Mouse (Mus musculus): ENCODE results near the gene Gigyf2. TPM values are rescaled to one million over a fixed set of nuclear protein-coding genes. Genes with fewer than 3 reads are reported as not detected.

Gene Gigyf2
- total and polyA plus RNA-seq, 3 experiments: 27.1 to 70.6 TPM; not detected in 1

GRCm38 (mm10) chr1:87301971-87302370 lies 24.8 kb upstream of the Gigyf2 start:
- Histone ChIP-seq H3K9ac (ENCODE audit: control insufficient read depth, low read depth, low read length, poor library complexity, severe bottlenecking) (no peak overlapping the region), H3K27me3 (ENCODE audit: control insufficient read depth in 1 of 2, insufficient read depth in 2 of 2, low read length in 2 of 2) (peaks cover 0 to 2% of the 10 kb centered on the region in 2 experiments; a peak in 1 of 4 replicates), H3K4me1 (ENCODE audit: control insufficient read depth in 1 of 2, insufficient read depth in 2 of 2, low read length in 2 of 2) (no peaks in the 10 kb centered on the region)

GRCm38 (mm10) chr1:87308952-87309351 lies 17.8 kb upstream of the Gigyf2 start:
- H3K27me3 ChIP-seq (ENCODE audit: control insufficient read depth in 1 of 2, insufficient read depth in 2 of 2, low read length in 2 of 2): peaks cover 2 to 5% of the 10 kb centered on the region in 2 experiments; a peak in 2 of 4 replicates

More at GRCm38 (mm10) chr1:87301971-87302370, 24.8 kb upstream of the Gigyf2 start:
- no peak overlapping the region for H3K27ac ChIP-seq (ENCODE audit: control insufficient read depth, low read depth, low read length)
- TF ChIP-seq RAD21 (IDR thresholded peaks at IDR 0.05; ENCODE audit: low read depth, low read length): no peak
- H3K79me2 ChIP-seq (ENCODE audit: control insufficient read depth, insufficient read depth, low read length, poor library complexity): no peaks in the 10 kb centered on the region
- no peak for DNase-seq (ENCODE audit: low read depth, low spot score)
- H3K4me3 ChIP-seq (ENCODE audit: control insufficient read depth in 1 of 2, insufficient read depth in 1 of 2, low read depth in 2 of 2, low read length in 2 of 2): no peak overlapping the region
- no peaks in the 10 kb centered on the region for H3K36me3 ChIP-seq (ENCODE audit: control insufficient read depth in 1 of 2, insufficient read depth in 2 of 2, low read length in 2 of 2)
- H3K9me3 ChIP-seq (replicated peaks; ENCODE audit: insufficient read depth, low read length): no peaks in the 10 kb centered on the region

DNA sequence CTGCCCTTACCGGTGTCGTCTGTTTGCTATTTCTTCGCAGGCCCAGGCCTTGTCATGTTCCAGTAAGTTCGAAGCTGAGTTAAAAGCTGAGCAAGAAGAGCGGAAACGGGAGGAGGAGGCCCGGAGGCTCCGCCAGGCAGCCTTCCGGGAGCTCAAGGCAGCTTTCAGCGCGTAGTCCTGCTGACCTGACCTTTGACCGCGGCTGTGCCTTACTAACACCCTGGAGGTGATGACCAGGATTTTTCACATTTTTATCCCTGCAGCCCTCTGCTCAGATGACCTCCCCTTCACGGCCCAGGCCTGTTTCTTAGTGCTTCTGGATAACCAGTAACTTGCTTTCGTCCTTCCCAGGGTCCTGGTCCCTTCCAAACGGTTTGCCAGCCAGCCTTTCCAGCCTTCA lies 17.2 kb upstream of the Gigyf2 start:
- peaks cover 2 to 5% of the 10 kb centered on the region in 2 experiments; a peak in 2 of 4 replicates for H3K27me3 ChIP-seq (ENCODE audit: control insufficient read depth in 1 of 2, insufficient read depth in 2 of 2, low read length in 2 of 2)
- TF ChIP-seq GABPA (IDR thresholded peaks at IDR 0.05; ENCODE audit: low read depth, low read length) (no peak), E2F4 (IDR thresholded peaks at IDR 0.05; ENCODE audit: borderline replicate concordance, low read depth, low read length) (no peak), ELF1 (IDR thresholded peaks at IDR 0.05; ENCODE audit: low read depth, low read length) (no peak)
- no peaks in the 10 kb centered on the region for H3K36me3 ChIP-seq (ENCODE audit: control insufficient read depth in 1 of 2, insufficient read depth in 2 of 2, low read length in 2 of 2)
- no peaks in the 10 kb centered on the region for H3K9me3 ChIP-seq (replicated peaks; ENCODE audit: insufficient read depth, low read length)
- no peak overlapping the region for H3K4me3 ChIP-seq (ENCODE audit: control insufficient read depth in 1 of 2, insufficient read depth in 1 of 2, low read depth in 2 of 2, low read length in 2 of 2)
- no peak overlapping the region for H3K9ac ChIP-seq (ENCODE audit: control insufficient read depth, low read depth, low read length, poor library complexity, severe bottlenecking)
- H3K79me2 ChIP-seq (ENCODE audit: control insufficient read depth, insufficient read depth, low read length, poor library complexity): no peaks in the 10 kb centered on the region
- H3K4me1 ChIP-seq (ENCODE audit: control insufficient read depth in 1 of 2, insufficient read depth in 2 of 2, low read length in 2 of 2): no peaks in the 10 kb centered on the region
- DNase-seq (ENCODE audit: low read depth, low spot score): no peak
- no peak overlapping the region for H3K27ac ChIP-seq (ENCODE audit: control insufficient read depth, low read depth, low read length)

More at GRCm38 (mm10) chr1:87308952-87309351, 17.8 kb upstream of the Gigyf2 start:
- TF ChIP-seq SIN3A (IDR thresholded peaks at IDR 0.05; ENCODE audit: low read length) (no peak), ZC3H11A (IDR thresholded peaks at IDR 0.05; ENCODE audit: low read depth, low read length) (no peak), CHD1 (IDR thresholded peaks at IDR 0.05; ENCODE audit: low read depth, low read length) (no peak), UBTF (IDR thresholded peaks at IDR 0.05; ENCODE audit: borderline replicate concordance, insufficient read depth, low read depth, low read length) (no peak), MYB (IDR thresholded peaks at IDR 0.05; ENCODE audit: low read depth, low read length) (no peak), RAD21 (IDR thresholded peaks at IDR 0.05; ENCODE audit: low read depth, low read length) (no peak), CHD2 (IDR thresholded peaks at IDR 0.05; ENCODE audit: low read length) (no peak)
- H3K4me1 ChIP-seq (ENCODE audit: control insufficient read depth in 1 of 2, insufficient read depth in 2 of 2, low read length in 2 of 2): no peaks in the 10 kb centered on the region
- H3K27ac ChIP-seq (ENCODE audit: control insufficient read depth, low read depth, low read length): no peak overlapping the region
- H3K36me3 ChIP-seq (ENCODE audit: control insufficient read depth in 1 of 2, insufficient read depth in 2 of 2, low read length in 2 of 2): no peaks in the 10 kb centered on the region
- DNase-seq (ENCODE audit: low read depth, low spot score): no peak
- no peak overlapping the region for H3K4me3 ChIP-seq (ENCODE audit: control insufficient read depth in 1 of 2, insufficient read depth in 1 of 2, low read depth in 2 of 2, low read length in 2 of 2)
- H3K9ac ChIP-seq (ENCODE audit: control insufficient read depth, low read depth, low read length, poor library complexity, severe bottlenecking): no peak overlapping the region
- H3K79me2 ChIP-seq (ENCODE audit: control insufficient read depth, insufficient read depth, low read length, poor library complexity): no peaks in the 10 kb centered on the region
- H3K9me3 ChIP-seq (replicated peaks; ENCODE audit: insufficient read depth, low read length): no peaks in the 10 kb centered on the region

Data from MEL (cell line).